Mouse (Mus musculus): ENCODE data around the gene Zfp62. TPM values are rescaled to one million over a fixed set of nuclear protein-coding genes. Genes with fewer than 3 reads are reported as not detected.

Zfp62 gene
- total RNA-seq, 2 experiments from 2014 or later, result 28.2 to 35.5 TPM

Other genes starting within 250 kb of the Zfp62 start
- gene Olfr56, start 224.4 kb upstream of the Zfp62 start, total RNA-seq (2021), result not detected
- 1 to 10 TPM in 1 of 2 experiments, under 1 TPM in 1; 0.52 to 1.6 TPM for gene 9930111J21Rik1, start 223.9 kb upstream of the Zfp62 start, total RNA-seq (2021)
- not detected for gene Gm12185, start 211.1 kb upstream of the Zfp62 start, total RNA-seq (2021)
- under 1 TPM in 1 of 2 experiments, not detected in 1; 0.30 TPM for gene Tgtp1, start 209.1 kb upstream of the Zfp62 start, total RNA-seq (2021)
- gene 9930111J21Rik2, start 152.1 kb upstream of the Zfp62 start, total RNA-seq (2021), result 1 to 10 TPM in 1 of 2 experiments, under 1 TPM in 1; 0.91 to 1.4 TPM
- not detected for gene Tgtp2, start 139.1 kb upstream of the Zfp62 start, total RNA-seq (2021)
- under 1 TPM; 0.31 to 0.65 TPM for gene Ifi47, start 126.7 kb upstream of the Zfp62 start, total RNA-seq (2021)
- not detected for gene Olfr1396, start 88.4 kb upstream of the Zfp62 start, total RNA-seq (2021)
- gene Olfr1395, start 61.0 kb upstream of the Zfp62 start, total RNA-seq (2021), result not detected
- not detected for gene Olfr1394, start 48.9 kb upstream of the Zfp62 start, total RNA-seq (2021)
- under 1 TPM in 1 of 2 experiments, not detected in 1; 0.07 TPM for gene Btnl9, start 16.1 kb upstream of the Zfp62 start, total RNA-seq (2021)
- gene Mgat1, start 40.9 kb downstream of the Zfp62 start, total RNA-seq (2021), result 10 to 100 TPM; 48.7 to 50.9 TPM
- under 1 TPM; 0.14 to 0.26 TPM for gene Olfr1393, start 75.0 kb downstream of the Zfp62 start, total RNA-seq (2021)
- not detected for gene Olfr1392, start 82.0 kb downstream of the Zfp62 start, total RNA-seq (2021)
- gene Olfr10, start 101.4 kb downstream of the Zfp62 start, total RNA-seq (2021), result not detected
- gene Olfr1391, start 119.5 kb downstream of the Zfp62 start, total RNA-seq (2021), result not detected
- not detected for gene Olfr1390, start 131.9 kb downstream of the Zfp62 start, total RNA-seq (2021)
- gene Olfr1389, start 219.8 kb downstream of the Zfp62 start, total RNA-seq (2021), result not detected
- under 1 TPM; 0.28 to 0.33 TPM for gene Olfr1388, start 233.3 kb downstream of the Zfp62 start, total RNA-seq (2021)